Mouse (Mus musculus): ENCODE measurements around the gene Prkd2. TPM values are rescaled to one million over a fixed set of nuclear protein-coding genes. Genes with fewer than 3 reads are reported as not detected.
A peak's percentile ranks its signal among the peaks of the same experiment; 100 is the strongest.

Gene Prkd2
- polyA plus RNA-seq, 2 experiments: 19.2 to 35.9 TPM

GRCm38 (mm10) chr7:16874756-16875309 is 32.1 kb downstream of the Prkd2 start:
- TF ChIP-seq POLR2A (IDR thresholded peaks at IDR 0.05; ENCODE audit: borderline replicate concordance, extremely low read depth, insufficient read depth, insufficient read length): no peak
- Histone ChIP-seq H3K4me1 (ENCODE audit: control insufficient read depth, insufficient read depth, low read length) (peaks cover 8% of the 10 kb centered on the region; the same call in 1 of the 2 replicates), H3K36me3 (ENCODE audit: control insufficient read depth, insufficient read depth, low read length) (peaks cover 36% of the 10 kb centered on the region), H3K4me2 (replicated peaks; ENCODE audit: low read depth, low read length, severe bottlenecking) (peak overlapping the region; percentile 80), H3K9me3 (ENCODE audit: control insufficient read depth, low read length) (no peaks in the 10 kb centered on the region), H3K9ac (ENCODE audit: low read depth, low read length, severe bottlenecking) (0 out of 2 replicates have a peak overlapping the region, but pooled peaks have one; percentile 77), H3K27ac (replicated peaks; ENCODE audit: low read depth, low read length) (peak overlapping the region; percentile 86), H3K27me3 (ENCODE audit: control insufficient read depth, insufficient read depth, low read length) (no peaks in the 10 kb centered on the region), H3K4me3 (replicated peaks; ENCODE audit: low read length) (peak overlapping the region; percentile 87)
- under 1% methylated on average over 33 of the region's 33 CpGs for WGBS
- peak; percentile 96 for ATAC-seq (ENCODE audit: low FRiP score, low read depth)
- DNase-seq (ENCODE audit: low spot score): peak; percentile 100

DNA sequence AGATGAGACGGTGACA is 32.4 kb downstream of the Prkd2 start, which contains the start of gene Dact3:
Gene Dact3, plus strand, starts transcription at position 8 of the 16 bp plus-strand sequence.
- H3K36me3 ChIP-seq (ENCODE audit: control insufficient read depth, insufficient read depth, low read length): peaks cover 33% of the 10 kb centered on the region
- peak within 1 kb of the TSS; percentile 87 for H3K4me3 ChIP-seq (replicated peaks; ENCODE audit: low read length)
- DNase-seq (ENCODE audit: low spot score): no peak
- H3K27me3 ChIP-seq (ENCODE audit: control insufficient read depth, insufficient read depth, low read length): no peaks in the 10 kb centered on the region
- H3K4me2 ChIP-seq (replicated peaks; ENCODE audit: low read depth, low read length, severe bottlenecking): peak within 1 kb of the TSS; percentile 80
- ATAC-seq (ENCODE audit: low FRiP score, low read depth): no peak
- 0% methylated on average over 1 of the region's 1 CpGs for WGBS
- TF ChIP-seq POLR2A (IDR thresholded peaks at IDR 0.05; ENCODE audit: borderline replicate concordance, extremely low read depth, insufficient read depth, insufficient read length): no peak
- H3K4me1 ChIP-seq (ENCODE audit: control insufficient read depth, insufficient read depth, low read length): peaks cover 11% of the 10 kb centered on the region; the same call in 1 of the 2 replicates
- peak within 1 kb of the TSS; percentile 77 for H3K9ac ChIP-seq (ENCODE audit: low read depth, low read length, severe bottlenecking)
- no peaks in the 10 kb centered on the region for H3K9me3 ChIP-seq (ENCODE audit: control insufficient read depth, low read length)
- peak within 1 kb of the TSS; percentile 86 for H3K27ac ChIP-seq (replicated peaks; ENCODE audit: low read depth, low read length)

GRCm38 (mm10) chr7:16875326-16875725 is 32.6 kb downstream of the Prkd2 start:
- peaks cover 13% of the 10 kb centered on the region; the same call in 1 of the 2 replicates for H3K4me1 ChIP-seq (ENCODE audit: control insufficient read depth, insufficient read depth, low read length)
- DNase-seq (ENCODE audit: low spot score): no peak
- peak overlapping the region; percentile 80 for H3K4me2 ChIP-seq (replicated peaks; ENCODE audit: low read depth, low read length, severe bottlenecking)
- WGBS: 0% methylated on average over 13 of the region's 42 CpGs
- no peaks in the 10 kb centered on the region for H3K9me3 ChIP-seq (ENCODE audit: control insufficient read depth, low read length)
- TF ChIP-seq POLR2A (IDR thresholded peaks at IDR 0.05; ENCODE audit: borderline replicate concordance, extremely low read depth, insufficient read depth, insufficient read length): peak; percentile 52; the same call in 1 of the 2 replicates
- H3K4me3 ChIP-seq (replicated peaks; ENCODE audit: low read length): peak overlapping the region; percentile 87
- H3K27ac ChIP-seq (replicated peaks; ENCODE audit: low read depth, low read length): peak overlapping the region; percentile 81
- no peak for ATAC-seq (ENCODE audit: low FRiP score, low read depth)
- peak overlapping the region; percentile 77 for H3K9ac ChIP-seq (ENCODE audit: low read depth, low read length, severe bottlenecking)
- no peaks in the 10 kb centered on the region for H3K27me3 ChIP-seq (ENCODE audit: control insufficient read depth, insufficient read depth, low read length)
- peaks cover 31% of the 10 kb centered on the region for H3K36me3 ChIP-seq (ENCODE audit: control insufficient read depth, insufficient read depth, low read length)

DNA sequence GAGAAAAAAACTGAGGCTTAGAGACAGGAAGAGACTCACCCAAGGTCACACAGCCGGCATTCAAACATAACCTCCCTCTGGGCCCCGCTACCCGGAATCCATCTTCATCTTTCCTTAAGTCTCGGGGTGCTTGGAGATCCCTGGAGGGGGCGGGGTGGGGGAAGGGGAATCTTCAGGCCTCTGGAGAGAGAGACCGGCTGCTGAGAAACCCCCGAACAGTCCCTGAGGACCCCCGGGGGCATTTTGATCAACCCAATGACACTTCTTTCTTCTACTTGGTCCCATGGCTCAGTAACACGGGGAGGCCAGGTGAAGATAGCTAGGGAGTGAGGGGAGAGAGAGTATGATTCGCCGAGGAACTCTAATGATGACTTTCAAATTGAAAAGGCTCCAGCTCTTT is 33.3 kb downstream of the Prkd2 start:
- ATAC-seq (ENCODE audit: low FRiP score, low read depth) (no peak), DNase-seq (ENCODE audit: low spot score) (no peak)
- Histone ChIP-seq H3K9me3 (ENCODE audit: control insufficient read depth, low read length) (no peaks in the 10 kb centered on the region), H3K4me3 (replicated peaks; ENCODE audit: low read length) (peak overlapping the region; percentile 87), H3K27ac (replicated peaks; ENCODE audit: low read depth, low read length) (peak overlapping the region; percentile 81), H3K4me1 (ENCODE audit: control insufficient read depth, insufficient read depth, low read length) (peaks cover 14% of the 10 kb centered on the region; the same call in 1 of the 2 replicates), H3K27me3 (ENCODE audit: control insufficient read depth, insufficient read depth, low read length) (no peaks in the 10 kb centered on the region), H3K4me2 (replicated peaks; ENCODE audit: low read depth, low read length, severe bottlenecking) (peak overlapping the region; percentile 80), H3K36me3 (ENCODE audit: control insufficient read depth, insufficient read depth, low read length) (peaks cover 33% of the 10 kb centered on the region), H3K9ac (ENCODE audit: low read depth, low read length, severe bottlenecking) (peak overlapping the region; percentile 77)
- 3% methylated on average over 11 of the region's 11 CpGs for WGBS
- no peak for TF ChIP-seq POLR2A (IDR thresholded peaks at IDR 0.05; ENCODE audit: borderline replicate concordance, extremely low read depth, insufficient read depth, insufficient read length)

- Histone ChIP-seq H3K4me2 (replicated peaks; ENCODE audit: low read depth, low read length, severe bottlenecking) (peak overlapping the region; percentile 80), H3K36me3 (ENCODE audit: control insufficient read depth, insufficient read depth, low read length) (peaks cover 34% of the 10 kb centered on the region), H3K27me3 (ENCODE audit: control insufficient read depth, insufficient read depth, low read length) (no peaks in the 10 kb centered on the region), H3K4me3 (replicated peaks; ENCODE audit: low read length) (peak overlapping the region; percentile 87), H3K4me1 (ENCODE audit: control insufficient read depth, insufficient read depth, low read length) (peaks cover 14% of the 10 kb centered on the region; the same call in 1 of the 2 replicates), H3K9me3 (ENCODE audit: control insufficient read depth, low read length) (no peaks in the 10 kb centered on the region), H3K27ac (replicated peaks; ENCODE audit: low read depth, low read length) (peak overlapping the region; percentile 81), H3K9ac (ENCODE audit: low read depth, low read length, severe bottlenecking) (peak overlapping the region; percentile 77)
- no peak for TF ChIP-seq POLR2A (IDR thresholded peaks at IDR 0.05; ENCODE audit: borderline replicate concordance, extremely low read depth, insufficient read depth, insufficient read length)
- WGBS: under 1% methylated on average over 10 of the region's 13 CpGs
- peak; percentile 69 for DNase-seq (ENCODE audit: low spot score)
- ATAC-seq (ENCODE audit: low FRiP score, low read depth): peak; percentile 12; the same call in 1 of the 2 replicates
Observed at GRCm38 (mm10) chr7:16876608-16877007, 33.9 kb downstream of the Prkd2 start.

DNA sequence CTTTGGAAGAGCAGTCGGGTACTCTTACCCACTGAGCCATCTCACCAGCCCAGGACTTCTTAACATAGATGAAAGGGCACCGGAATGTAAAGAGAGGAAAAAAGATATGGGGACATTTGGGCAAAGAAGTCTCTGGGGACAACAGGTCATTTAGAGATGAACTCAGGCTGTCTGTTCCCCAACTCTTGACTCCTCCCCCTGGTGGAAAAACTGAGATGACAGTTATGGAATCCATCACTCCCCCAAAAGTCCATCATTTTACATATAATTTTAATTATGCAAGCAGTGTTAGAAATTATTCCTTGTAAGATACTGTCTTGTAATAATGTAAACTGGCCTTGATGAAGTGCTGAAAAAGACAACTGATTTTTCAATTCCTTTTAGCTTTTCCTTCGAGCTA is 35.0 kb downstream of the Prkd2 start:
- ATAC-seq (ENCODE audit: low FRiP score, low read depth): no peak

More for the DNA sequence above, 35.0 kb downstream of the Prkd2 start:
- no peak for TF ChIP-seq POLR2A (IDR thresholded peaks at IDR 0.05; ENCODE audit: borderline replicate concordance, extremely low read depth, insufficient read depth, insufficient read length)
- DNase-seq (ENCODE audit: low spot score): no peak
- Histone ChIP-seq H3K4me3 (replicated peaks; ENCODE audit: low read length) (no peak overlapping the region), H3K9ac (ENCODE audit: low read depth, low read length, severe bottlenecking) (no peak overlapping the region), H3K27me3 (ENCODE audit: control insufficient read depth, insufficient read depth, low read length) (no peaks in the 10 kb centered on the region), H3K4me1 (ENCODE audit: control insufficient read depth, insufficient read depth, low read length) (peaks cover 14% of the 10 kb centered on the region; the same call in 1 of the 2 replicates), H3K27ac (replicated peaks; ENCODE audit: low read depth, low read length) (no peak overlapping the region), H3K4me2 (replicated peaks; ENCODE audit: low read depth, low read length, severe bottlenecking) (no peak overlapping the region), H3K9me3 (ENCODE audit: control insufficient read depth, low read length) (no peaks in the 10 kb centered on the region), H3K36me3 (ENCODE audit: control insufficient read depth, insufficient read depth, low read length) (peaks cover 32% of the 10 kb centered on the region)
- WGBS: 81% methylated on average over 3 of the region's 3 CpGs

Data from limb, embryonic 14.5 days (tissue).